Mouse (Mus musculus) ES-E14 (cell line): ENCODE measurements around the gene Bmp10. TPM values are rescaled to one million over a fixed set of nuclear protein-coding genes. Genes with fewer than 3 reads are reported as not detected.

Experiments
- DNase-seq: peaks from one replicate; pipeline ENCODE4 v3.0.0-alpha.2; 2013; ENCODE audit warnings: low read depth, low spot score
- H3K27ac ChIP-seq: 2 replicates; pipeline ENCODE4 v1.5.1; 2012; ENCODE audit warnings: low read depth, mild to moderate bottlenecking, low read length, moderate library complexity, mixed read lengths; ENCODE audit not compliant: poor library complexity, insufficient read depth, severe bottlenecking
- H3K36me3 ChIP-seq: 2 replicates; pipeline ENCODE4 v1.6.1; 2012; ENCODE audit warnings: mild to moderate bottlenecking, low read length, moderate library complexity, mixed read lengths; ENCODE audit not compliant: control insufficient read depth, poor library complexity, insufficient read depth, severe bottlenecking
- H3K4me1 ChIP-seq, 2 experiments: fragments of 150-350 bp in 1 of 2; sonication (generic) in 1 of 2; 2 replicates each; pipeline ENCODE4 v1.6.1; 2012; ENCODE audit warnings: low read length in 2 of 2, mild to moderate bottlenecking in 1 of 2, mixed read lengths in 1 of 2; ENCODE audit not compliant: control insufficient read depth in 2 of 2, insufficient read depth in 2 of 2, poor library complexity in 1 of 2
- H3K4me3 ChIP-seq, 2 experiments: fragments of 150-350 bp in 1 of 2; sonication (generic) in 1 of 2; 2 replicates each; pipeline ENCODE4 v1.5.1; 2012; ENCODE audit warnings: low read length in 2 of 2, low read depth in 1 of 2, mild to moderate bottlenecking in 1 of 2, mixed read lengths in 1 of 2; ENCODE audit not compliant: insufficient read depth in 1 of 2, poor library complexity in 1 of 2, severe bottlenecking in 1 of 2
- H3K9ac ChIP-seq: 2 replicates; pipeline ENCODE4 v1.6.1; 2012; ENCODE audit warnings: low read depth, mild to moderate bottlenecking, low read length, mixed read lengths; ENCODE audit not compliant: poor library complexity, insufficient read depth, severe bottlenecking
- H3K9me3 ChIP-seq: fragments of 150-350 bp; sonication (generic); 2 replicates; pipeline ENCODE4 v1.6.1; 2012; ENCODE audit warnings: low read depth, mild to moderate bottlenecking, low read length; ENCODE audit not compliant: control insufficient read depth, insufficient read depth
- CHD2 ChIP-seq: IDR thresholded peaks from 2 replicates; pipeline ENCODE4 v1.6.1; 2014; ENCODE audit warnings: mild to moderate bottlenecking, low read depth, low read length, inconsistent platforms
- HCFC1 ChIP-seq: IDR thresholded peaks from 2 replicates; pipeline ENCODE4 v1.6.1; 2012; ENCODE audit warnings: low read length, inconsistent platforms, borderline replicate concordance; ENCODE audit not compliant: insufficient read depth
- MAFK ChIP-seq: IDR thresholded peaks from 2 replicates; pipeline ENCODE4 v1.6.1; 2014; ENCODE audit warnings: mild to moderate bottlenecking, low read depth, low read length, inconsistent platforms; ENCODE audit not compliant: insufficient read depth
- ZC3H11A ChIP-seq: IDR thresholded peaks from 2 replicates; pipeline ENCODE4 v1.6.1; 2012; ENCODE audit warnings: low read depth, mild to moderate bottlenecking, inconsistent platforms, low read length, borderline replicate concordance
- ZNF384 ChIP-seq: IDR thresholded peaks from 2 replicates; pipeline ENCODE4 v1.6.1; 2012; ENCODE audit warnings: low read depth, low read length, inconsistent platforms
- in situ Hi-C, 2 experiments: fragments of 600-800 bp; cut with MboI; formaldehyde crosslinking; loops; one replicate each; pipeline ENCODE4 v1.15.1; 2025; ENCODE audit warnings: low sequenced_read_pairs in 2 of 2, inconsistent platforms in 1 of 2; ENCODE audit not compliant: unreplicated experiment in 2 of 2
- total RNA-seq: library from RNA; depleted of rRNA; stranded (reverse); fragments of 300-350 nt; gene quantifications from 2 replicates; pipeline ENCODE4 v1.2.3, GENCODE M21; 2012

Bmp10 gene
- total RNA-seq, 1 experiment = not detected

DNA sequence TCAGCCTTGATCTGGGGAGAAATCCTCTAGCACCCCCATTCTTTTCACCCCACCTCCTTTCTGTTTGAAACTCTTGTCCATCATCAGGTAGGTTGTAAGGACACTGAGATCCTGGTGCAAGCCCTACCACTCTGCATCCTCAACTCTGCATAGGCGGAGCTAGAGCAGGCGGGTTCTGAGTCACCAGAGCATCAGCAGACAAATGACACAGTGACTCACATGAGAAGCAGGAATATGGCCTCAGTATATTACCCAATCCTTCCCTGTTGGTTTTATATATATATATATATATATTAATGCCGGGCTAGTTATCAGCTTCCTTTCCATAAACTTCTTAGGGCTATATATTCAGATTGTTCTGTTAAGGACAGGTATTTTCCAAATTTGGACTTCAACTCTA, 7.0 kb downstream of the Bmp10 start:
- in situ Hi-C loops = no loop called here

DNA sequence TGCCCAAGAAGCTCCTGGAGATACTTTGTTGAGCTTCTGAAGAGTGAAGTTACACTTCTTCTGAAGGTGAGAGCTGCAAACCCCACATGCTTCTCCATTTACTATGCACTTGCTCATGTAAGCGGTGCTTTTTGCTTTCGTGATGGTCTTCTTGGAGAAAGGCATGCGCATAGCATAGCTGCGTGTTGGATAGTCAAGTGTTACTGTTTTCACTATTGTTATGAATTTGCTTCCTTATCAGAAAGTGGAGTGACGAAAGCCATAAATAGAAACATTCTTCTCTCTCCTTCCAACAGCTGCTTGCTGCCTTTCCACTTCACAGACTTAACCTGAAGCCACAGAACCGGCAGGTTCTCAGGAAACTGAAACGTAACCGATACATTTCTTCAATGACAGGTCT, 8.0 kb downstream of the Bmp10 start:
- in situ Hi-C loops = no loop called here

More for the DNA sequence above, 7.0 kb downstream of the Bmp10 start:
- H3K36me3 ChIP-seq = no peaks in the 10 kb centered on the region
- no peaks in the 10 kb centered on the region for H3K9me3 ChIP-seq
- no peaks in the 10 kb centered on the region for H3K4me1 ChIP-seq
- DNase-seq = no peak
- TF ChIP-seq HCFC1 (no peak), ZNF384 (no peak), MAFK (no peak), ZC3H11A (no peak), CHD2 (no peak)
- no peak overlapping the region for H3K4me3 ChIP-seq
- no peak overlapping the region for H3K9ac ChIP-seq
- H3K27ac ChIP-seq = no peak overlapping the region

DNA sequence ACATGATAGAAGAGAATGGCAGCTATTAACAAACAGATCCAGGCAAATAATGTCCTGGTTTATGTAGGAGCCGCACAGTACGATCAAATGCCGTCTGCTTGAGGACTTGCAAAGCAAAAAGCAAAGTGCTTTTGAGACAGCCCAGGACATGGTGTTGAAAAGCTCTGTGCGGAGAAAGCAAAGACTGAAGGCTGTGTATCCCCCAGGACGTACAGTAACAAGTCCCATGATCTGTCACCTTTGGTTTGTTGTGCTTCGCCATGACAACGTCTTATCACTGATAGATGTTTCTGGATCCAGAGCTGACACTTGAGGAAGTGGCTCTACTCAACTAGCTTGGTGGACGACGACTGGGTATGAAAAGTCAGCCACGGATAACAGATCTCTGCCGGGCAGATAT, 14.5 kb downstream of the Bmp10 start:
- DNase-seq = no peak
- no peak overlapping the region for H3K27ac ChIP-seq
- H3K36me3 ChIP-seq = no peaks in the 10 kb centered on the region
- no peaks in the 10 kb centered on the region for H3K9me3 ChIP-seq
- H3K9ac ChIP-seq = no peak overlapping the region
- in situ Hi-C loops = no loop called here
- H3K4me1 ChIP-seq = no peaks in the 10 kb centered on the region; a peak in 1 of 4 replicates
- H3K4me3 ChIP-seq = no peak overlapping the region
- TF ChIP-seq ZC3H11A = no peak
- TF ChIP-seq MAFK = no peak
- no peak for TF ChIP-seq CHD2
- no peak for TF ChIP-seq ZNF384
- no peak for TF ChIP-seq HCFC1

More for the DNA sequence above, 8.0 kb downstream of the Bmp10 start:
- Histone ChIP-seq H3K4me1 (no peaks in the 10 kb centered on the region), H3K9me3 (no peaks in the 10 kb centered on the region), H3K9ac (no peak overlapping the region), H3K36me3 (no peaks in the 10 kb centered on the region), H3K27ac (no peak overlapping the region), H3K4me3 (no peak overlapping the region)
- TF ChIP-seq ZNF384 (no peak), HCFC1 (no peak), MAFK (no peak), CHD2 (no peak), ZC3H11A (no peak)
- no peak for DNase-seq

DNA sequence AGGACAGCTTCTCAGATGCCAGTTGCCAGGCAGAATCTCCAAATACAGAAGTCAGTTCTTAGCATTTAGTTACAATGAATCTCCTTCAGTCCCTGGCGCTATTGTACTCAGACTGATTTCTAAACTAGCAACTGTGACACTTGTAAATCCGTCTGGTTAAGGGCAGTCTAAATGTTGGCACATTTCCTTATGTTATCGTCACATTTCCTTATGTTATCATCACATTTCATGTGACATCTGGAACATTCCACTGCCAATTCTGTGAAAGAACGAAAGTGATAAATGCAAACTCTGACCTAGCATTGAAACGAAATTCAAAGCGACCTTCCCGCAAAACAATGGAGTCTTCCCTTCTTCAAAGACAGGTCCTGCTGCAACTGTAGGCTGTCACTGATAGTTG, 16.4 kb downstream of the Bmp10 start:
- H3K9ac ChIP-seq = no peak overlapping the region
- DNase-seq = no peak
- TF ChIP-seq HCFC1 (no peak), MAFK (no peak)
- H3K27ac ChIP-seq = no peak overlapping the region
- in situ Hi-C loops = no loop called here
- H3K36me3 ChIP-seq = no peaks in the 10 kb centered on the region
- H3K9me3 ChIP-seq = no peaks in the 10 kb centered on the region
- no peaks in the 10 kb centered on the region; a peak in 1 of 4 replicates for H3K4me1 ChIP-seq
- H3K4me3 ChIP-seq = no peak overlapping the region

DNA sequence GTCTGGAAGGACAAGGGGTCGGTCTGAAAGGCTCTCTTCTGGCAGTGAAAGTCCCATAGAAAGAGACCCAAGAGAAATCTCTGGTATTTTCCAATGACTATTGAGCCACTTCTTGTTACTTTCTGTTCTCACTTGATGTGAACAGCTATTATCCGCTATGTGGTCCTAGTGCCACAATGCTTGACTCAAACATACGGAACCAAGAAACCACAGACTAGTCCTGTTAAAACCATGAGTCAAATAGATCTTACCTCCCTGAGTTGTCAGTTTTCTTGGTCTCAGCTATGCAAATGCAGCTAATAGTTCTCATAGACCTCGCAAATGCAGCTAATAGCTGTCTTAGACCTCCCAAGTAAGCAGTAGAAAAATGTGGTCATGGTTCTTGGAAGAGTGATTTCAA, 18.4 kb downstream of the Bmp10 start:
- Histone ChIP-seq H3K9me3 (no peaks in the 10 kb centered on the region), H3K9ac (no peak overlapping the region), H3K4me1 (no peaks in the 10 kb centered on the region; a peak in 1 of 4 replicates), H3K4me3 (no peak overlapping the region), H3K36me3 (no peaks in the 10 kb centered on the region), H3K27ac (no peak overlapping the region)
- in situ Hi-C loops = no loop called here
- TF ChIP-seq MAFK (no peak), ZC3H11A (no peak), CHD2 (no peak), ZNF384 (no peak)
- no peak for DNase-seq
